Mouse (Mus musculus) lung, adult 2 months (tissue): Measurements from ENCODE around the gene Eefsec. TPM values are rescaled to one million over a fixed set of nuclear protein-coding genes. Genes with fewer than 3 reads are reported as not detected.
A peak's percentile ranks its signal among the peaks of the same experiment; 100 is the strongest.

Experiments
- DNase-seq: peaks from one replicate; pipeline ENCODE4 v3.0.0; 2022
- H3K4me1 ChIP-seq: fragments of 200-500 bp; 2 replicates; pipeline ENCODE4 v1.6.1; 2011; ENCODE audit warnings: low read length; ENCODE audit not compliant: control insufficient read depth, insufficient read depth
- H3K4me3 ChIP-seq: fragments of 200-500 bp; replicated peaks from 2 replicates; pipeline ENCODE3; 2011; ENCODE audit warnings: low read depth, mild to moderate bottlenecking, control low read depth, low read length; ENCODE audit errors: extremely low read depth
- CTCF ChIP-seq: fragments of 200-500 bp; IDR thresholded peaks from 2 replicates; pipeline ENCODE4 v1.5.1; 2011; ENCODE audit warnings: mild to moderate bottlenecking, low read length, control low read depth; ENCODE audit not compliant: insufficient read depth
- POLR2A ChIP-seq: fragments of 200-500 bp; IDR thresholded peaks from 2 replicates; pipeline ENCODE4 v1.6.1; 2011; ENCODE audit warnings: low read depth, mild to moderate bottlenecking, control low read depth, low read length, borderline replicate concordance; ENCODE audit errors: extremely low read depth
- WGBS: fragments of 180-500 bp; shearing (Covaris S2); methylation state at CpG from one replicate; pipeline ENCODE4 v1.1.7; 2018; 5-methylcytosine and 5-hydroxymethylcytosine counted together
- polyA plus RNA-seq: library from polyadenylated mRNA; depleted of rRNA; stranded (reverse); fragments of >200 nt; gene quantifications from 2 replicates; pipeline ENCODE4 v1.2.3, GENCODE M21; 2012; rRNA removed

Eefsec gene
- 14.0 and 16.9 TPM in 2 replicates for polyA plus RNA-seq

DNA sequence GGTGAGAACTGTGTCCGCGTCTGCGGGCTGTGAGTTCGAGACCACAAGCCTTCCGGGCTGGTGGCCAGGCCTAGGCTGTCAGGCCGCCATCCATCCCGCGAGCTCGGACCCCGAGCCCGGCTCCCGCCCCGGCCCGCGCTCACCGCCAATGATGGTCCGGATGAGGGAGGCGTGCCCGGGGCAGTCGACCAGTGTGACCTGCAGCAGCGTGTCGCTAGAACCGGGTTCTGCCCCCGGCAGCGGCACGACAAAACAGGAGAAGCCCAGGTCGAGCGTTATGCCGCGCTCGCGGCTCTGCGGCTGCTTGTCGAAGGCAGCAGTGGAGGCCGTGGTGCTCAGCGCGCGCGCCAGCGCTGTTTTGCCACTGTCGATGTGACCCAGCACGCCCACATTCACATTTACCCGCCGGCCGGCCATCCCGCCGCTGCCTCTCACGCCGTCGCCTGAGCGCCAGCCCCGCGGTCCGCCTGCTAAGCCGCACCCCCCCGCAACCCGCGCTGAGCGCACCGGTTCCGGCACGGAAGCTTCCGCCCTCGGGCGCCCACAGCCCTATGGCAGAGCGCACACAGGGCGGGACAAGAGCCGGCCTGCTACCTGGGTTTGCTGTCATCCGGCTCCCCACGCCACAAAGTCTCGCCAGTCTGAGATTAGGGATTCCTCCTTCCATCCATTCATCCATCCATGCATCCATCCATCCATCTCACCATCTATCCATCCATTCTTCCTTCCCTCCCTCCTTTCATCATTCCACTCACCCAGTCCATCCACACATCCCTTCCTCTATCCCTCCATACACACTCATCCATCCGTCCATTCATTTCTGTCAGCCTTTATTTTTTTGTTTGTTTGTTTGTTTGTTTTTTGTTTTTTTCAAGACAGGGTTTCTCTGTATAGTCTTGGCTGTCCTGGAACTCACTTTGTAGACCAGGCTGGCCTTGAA, at the start of gene Eefsec:
Gene Eefsec, minus strand, starts transcription at position 477 of the 940 bp plus-strand sequence.
- Histone ChIP-seq H3K4me3 (peak within 1 kb of the TSS; percentile 77), H3K4me1 (no peaks in the 10 kb centered on the region)
- DNase-seq, result peak; percentile 79
- 2% methylated on average over 72 of the region's 72 CpGs for WGBS
- peak; percentile 51; the same call in 1 of the 2 replicates for TF ChIP-seq POLR2A
- TF ChIP-seq CTCF, result no peak

GRCm38 (mm10) chr6:88493712-88494111, 47.4 kb upstream of the Eefsec start:
- Histone ChIP-seq H3K4me1 (no peaks in the 10 kb centered on the region), H3K4me3 (no peak overlapping the region)
- DNase-seq, result no peak
- 85% methylated on average over 6 of the region's 6 CpGs for WGBS
- no peak for TF ChIP-seq CTCF
- TF ChIP-seq POLR2A, result no peak

DNA sequence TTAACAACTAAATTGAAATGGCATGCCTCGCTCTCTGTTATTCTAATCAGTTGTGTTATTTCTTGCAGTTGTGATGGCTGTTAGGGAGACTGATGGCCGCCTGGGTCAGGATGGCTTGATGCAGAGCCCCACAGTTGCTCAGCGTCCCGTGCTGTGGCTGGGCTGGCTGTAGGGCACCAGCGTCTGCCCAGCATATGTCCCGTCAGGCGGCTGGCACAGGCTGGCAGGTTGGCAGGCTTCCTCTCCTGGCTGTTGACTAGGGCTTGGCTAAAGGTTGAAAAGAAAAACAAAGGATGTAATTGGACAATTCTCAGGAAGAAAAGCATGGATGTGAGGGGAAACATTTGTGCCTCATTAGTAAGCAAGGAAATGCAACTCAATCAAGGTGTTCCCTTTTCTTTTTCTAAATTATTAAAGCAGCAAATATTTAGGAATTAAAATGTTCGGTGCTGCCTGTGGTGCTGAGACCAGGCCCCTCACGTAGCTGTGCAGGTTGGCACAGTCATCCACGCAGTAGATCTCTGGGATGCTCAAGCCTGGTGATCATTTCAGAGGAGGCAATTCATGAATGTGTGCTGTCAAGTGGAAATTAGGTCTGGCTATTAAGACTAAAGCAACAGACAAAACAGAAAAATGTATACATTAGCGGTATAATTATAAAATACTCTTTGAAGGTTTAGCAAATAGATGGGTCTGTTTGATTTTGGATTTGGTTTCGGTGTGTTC, 44.5 kb upstream of the Eefsec start:
- 84% methylated on average over 12 of the region's 12 CpGs for WGBS
- Histone ChIP-seq H3K4me3 (no peak overlapping the region), H3K4me1 (no peaks in the 10 kb centered on the region)
- DNase-seq, result no peak
- no peak for TF ChIP-seq POLR2A
- no peak for TF ChIP-seq CTCF

DNA sequence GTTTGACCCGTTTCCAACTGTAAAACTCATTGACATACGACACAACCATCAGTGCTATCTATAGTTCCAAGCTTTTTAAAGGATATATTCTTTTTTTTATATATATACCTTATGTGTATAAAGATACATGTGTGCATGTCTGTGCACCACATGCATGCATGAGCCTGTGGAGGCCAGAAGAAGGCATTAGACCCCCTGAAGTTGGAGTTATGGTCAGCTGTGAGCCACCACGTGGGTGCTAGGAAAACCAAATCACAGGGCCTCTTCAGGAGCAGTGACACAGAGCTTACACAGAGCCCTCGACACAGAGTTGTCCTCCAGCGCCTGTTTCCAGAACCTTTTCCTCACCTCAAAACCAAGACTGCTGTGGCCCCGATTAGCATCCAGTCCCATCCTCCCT, 43.5 kb upstream of the Eefsec start:
- H3K4me1 ChIP-seq, result peaks cover 8% of the 10 kb centered on the region
- no peak overlapping the region for H3K4me3 ChIP-seq
- 86% methylated on average over 6 of the region's 6 CpGs for WGBS
- no peak for TF ChIP-seq CTCF
- no peak for TF ChIP-seq POLR2A
- no peak for DNase-seq

GRCm38 (mm10) chr6:88489026-88489425, 42.7 kb upstream of the Eefsec start:
- H3K4me1 ChIP-seq, result peaks cover 8% of the 10 kb centered on the region
- TF ChIP-seq POLR2A, result no peak
- TF ChIP-seq CTCF, result no peak
- 89% methylated on average over 7 of the region's 7 CpGs for WGBS
- no peak for DNase-seq
- no peak overlapping the region for H3K4me3 ChIP-seq

- no peak for TF ChIP-seq POLR2A
- TF ChIP-seq CTCF, result peak; percentile 51
- Histone ChIP-seq H3K4me1 (peaks cover 20% of the 10 kb centered on the region), H3K4me3 (no peak overlapping the region)
- DNase-seq, result peak; percentile 51
- 58% methylated on average over 8 of the region's 8 CpGs for WGBS
These were observed 40.6 kb upstream of the Eefsec start for GRCm38 (mm10) chr6:88486893-88487292.

DNA sequence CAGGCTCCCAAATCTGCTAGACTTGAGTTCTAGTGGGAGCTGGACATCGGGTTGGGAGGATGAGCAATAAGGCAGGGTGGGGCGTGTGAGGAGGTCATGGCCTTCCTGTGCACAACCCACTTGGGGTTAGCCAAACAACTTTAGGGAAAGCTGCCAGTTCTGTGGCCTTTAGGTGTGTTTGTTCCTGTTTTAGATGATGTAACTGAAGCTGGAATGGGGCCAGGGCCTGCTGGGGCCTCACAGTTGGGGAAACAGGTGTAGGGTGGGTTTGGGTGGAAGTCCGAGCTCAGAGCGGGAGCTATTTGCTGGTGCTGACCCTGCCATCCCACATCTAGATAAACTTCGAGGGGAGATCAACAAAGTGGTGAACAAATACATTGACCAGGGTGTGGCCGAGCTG, 39.0 kb upstream of the Eefsec start:
- WGBS, result 50% methylated on average over 6 of the region's 6 CpGs

DNA sequence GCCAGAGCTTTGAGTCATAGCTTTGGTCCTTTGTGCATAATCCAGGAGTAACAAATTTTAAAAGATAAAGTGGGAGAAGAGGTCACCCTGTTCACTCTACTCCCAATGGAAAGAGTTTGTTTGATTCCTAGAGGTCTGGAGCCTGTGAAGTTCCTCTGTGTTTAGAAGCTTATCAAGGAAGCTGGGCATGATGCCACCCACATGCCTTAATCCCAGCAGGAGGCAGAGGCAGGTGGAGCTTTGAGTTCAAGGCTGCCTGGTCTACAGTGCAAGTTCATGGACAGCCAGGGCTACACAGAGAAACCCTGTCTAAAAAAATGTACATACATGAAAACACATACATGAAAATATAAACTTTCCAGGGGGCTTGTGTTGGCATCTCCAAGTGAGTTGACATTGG, 37.6 kb upstream of the Eefsec start:
- no peak overlapping the region for H3K4me3 ChIP-seq
- TF ChIP-seq POLR2A (no peak), CTCF (no peak)
- DNase-seq, result no peak
- H3K4me1 ChIP-seq, result peaks cover 20% of the 10 kb centered on the region

More for the DNA sequence above, 39.0 kb upstream of the Eefsec start:
- H3K4me3 ChIP-seq, result no peak overlapping the region
- peak; percentile 26 for DNase-seq
- H3K4me1 ChIP-seq, result peaks cover 20% of the 10 kb centered on the region
- TF ChIP-seq POLR2A (no peak), CTCF (no peak)

DNA sequence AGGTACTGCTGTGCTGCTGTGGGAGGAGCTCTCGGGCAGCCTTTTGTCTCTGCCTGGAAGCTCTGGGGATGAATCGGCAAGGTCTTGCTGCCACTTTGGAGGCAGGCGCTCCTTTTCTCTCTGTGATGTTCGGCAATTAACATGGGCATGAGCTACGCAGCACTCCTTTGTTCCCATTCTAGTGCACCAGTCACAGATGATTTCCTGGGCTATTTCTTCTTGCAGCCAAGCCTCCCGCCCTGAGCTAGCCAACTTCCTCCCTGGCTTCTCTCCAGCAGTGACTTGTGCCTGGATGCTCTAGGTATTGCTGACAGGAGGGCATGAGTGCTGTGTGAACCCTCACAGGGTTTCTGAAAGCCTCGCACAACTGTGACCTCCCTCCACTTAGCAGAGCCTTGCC, 36.8 kb upstream of the Eefsec start:
- Histone ChIP-seq H3K4me3 (no peak overlapping the region), H3K4me1 (peaks cover 20% of the 10 kb centered on the region)
- 50% methylated on average over 7 of the region's 7 CpGs for WGBS
- TF ChIP-seq CTCF, result no peak
- TF ChIP-seq POLR2A, result no peak
- DNase-seq, result peak; percentile 34

- H3K4me1 ChIP-seq, result peaks cover 16% of the 10 kb centered on the region
- TF ChIP-seq CTCF (no peak), POLR2A (no peak)
- DNase-seq, result no peak
- H3K4me3 ChIP-seq, result no peak overlapping the region
- 56% methylated on average over 6 of the region's 6 CpGs for WGBS
These were observed 34.1 kb upstream of the Eefsec start for GRCm38 (mm10) chr6:88480421-88480820.
